Mouse (Mus musculus) spleen, postnatal 10 days (tissue): ENCODE data around the gene Rpa2.
"Not testable (repeated sequence)": the region's sequence is repeated elsewhere in the genome, so short reads cannot be mapped to it uniquely, and the experiment has no call there.

ENCODE experiments used
- DNase-seq, 2 experiments: peaks; one replicate each; pipeline ENCODE4 v3.0.0; 2021 to 2022; ENCODE audit warnings: low spot score in 2 of 2

The Rpa2 gene

DNA sequence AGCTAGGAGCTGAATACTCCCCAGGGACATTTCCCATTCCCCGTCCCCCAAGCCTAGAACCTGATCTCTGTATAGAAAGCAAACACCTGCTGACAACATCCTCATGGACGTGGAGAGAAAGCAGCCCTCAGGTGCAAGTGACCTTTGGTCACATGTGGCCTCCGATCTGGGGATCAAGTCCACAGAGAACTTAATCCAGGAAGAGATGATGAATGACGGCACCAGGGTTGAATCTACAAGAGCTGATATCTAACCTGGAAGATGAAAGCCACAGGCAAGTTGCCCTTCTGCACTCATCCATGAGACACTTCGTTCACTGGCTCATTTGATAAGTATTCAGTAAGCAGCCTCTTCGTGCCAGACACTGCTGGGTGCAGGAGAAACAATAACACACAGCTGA is 5.5 kb upstream of the Rpa2 start:
- no peak for DNase-seq

DNA sequence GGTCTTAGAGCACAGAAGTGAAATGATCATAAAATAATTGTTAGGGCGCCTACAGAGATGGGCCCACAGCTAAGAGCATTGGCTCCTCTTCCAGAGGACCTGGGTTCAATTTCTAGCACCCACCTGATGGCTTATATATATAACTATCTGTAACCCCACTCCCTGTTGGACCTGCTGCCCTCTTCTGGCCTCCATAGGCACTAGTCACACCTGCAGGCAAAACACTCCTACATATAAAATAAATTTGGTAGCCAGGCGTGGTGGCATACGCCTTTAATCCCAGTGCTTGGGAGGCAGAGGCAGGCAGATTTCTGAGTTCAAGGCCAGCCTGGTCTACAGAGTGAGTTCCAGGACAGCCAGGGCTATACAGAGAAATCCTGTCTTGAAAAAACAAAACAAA is 5.0 kb upstream of the Rpa2 start:
- not testable (repeated sequence) for DNase-seq

DNA sequence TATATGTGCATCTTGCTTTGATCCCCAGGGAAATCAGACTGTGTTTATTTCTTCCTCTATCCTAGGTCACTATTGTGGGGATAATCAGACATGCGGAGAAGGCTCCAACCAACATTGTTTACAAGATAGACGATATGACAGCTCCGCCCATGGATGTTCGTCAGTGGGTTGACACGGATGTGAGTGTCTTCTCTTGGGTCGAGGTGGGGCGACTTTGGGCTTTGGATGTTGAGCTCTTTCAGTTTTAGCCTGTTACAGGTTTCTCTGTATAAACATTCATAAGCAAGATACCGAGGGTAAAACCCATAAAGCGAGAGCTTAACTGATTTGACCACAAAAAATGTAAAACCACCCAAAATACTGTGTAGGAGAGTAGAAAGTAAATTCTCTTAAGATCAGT is 3.6 kb downstream of the Rpa2 start:
- no peak for DNase-seq

DNA sequence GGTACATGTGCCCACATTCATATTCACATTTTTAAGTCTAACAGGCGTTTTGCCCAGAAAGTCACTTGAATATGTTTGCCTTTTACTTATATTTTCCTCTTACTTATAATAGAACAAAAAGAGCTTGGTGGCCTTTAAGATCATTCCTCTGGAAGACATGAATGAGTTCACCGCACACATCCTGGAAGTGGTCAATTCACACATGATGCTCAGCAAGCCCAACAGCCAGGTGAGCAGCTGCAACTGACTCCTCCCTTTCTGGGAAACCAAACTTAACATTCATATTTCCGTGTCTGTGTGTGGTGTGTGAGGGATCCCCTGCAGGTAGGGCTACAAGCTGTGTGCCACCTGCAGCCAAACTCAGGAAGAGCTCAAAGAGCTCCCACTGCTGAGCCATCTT is 6.8 kb downstream of the Rpa2 start:
- DNase-seq, result no peak

DNA sequence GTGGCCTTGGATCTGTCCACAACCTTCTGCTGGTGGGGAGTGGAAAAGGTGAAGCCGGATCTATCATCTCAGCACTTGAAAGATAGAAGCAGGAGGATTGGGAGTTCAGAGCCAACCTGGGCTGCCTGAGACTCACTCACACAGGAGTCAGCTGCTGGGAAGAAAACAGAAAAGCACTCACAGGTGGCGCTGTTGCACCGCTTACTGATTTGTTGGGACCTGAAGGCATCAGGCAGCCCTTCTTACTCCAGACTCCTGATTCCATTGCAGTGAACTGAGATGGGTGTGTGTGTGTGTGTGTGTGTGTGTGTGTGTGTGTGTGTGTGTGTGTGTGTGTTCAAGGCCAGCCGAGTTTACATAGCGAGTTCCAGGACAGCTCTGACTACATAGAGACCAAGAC is 8.6 kb downstream of the Rpa2 start:
- peak; percentile 68 to 86 for DNase-seq

DNA sequence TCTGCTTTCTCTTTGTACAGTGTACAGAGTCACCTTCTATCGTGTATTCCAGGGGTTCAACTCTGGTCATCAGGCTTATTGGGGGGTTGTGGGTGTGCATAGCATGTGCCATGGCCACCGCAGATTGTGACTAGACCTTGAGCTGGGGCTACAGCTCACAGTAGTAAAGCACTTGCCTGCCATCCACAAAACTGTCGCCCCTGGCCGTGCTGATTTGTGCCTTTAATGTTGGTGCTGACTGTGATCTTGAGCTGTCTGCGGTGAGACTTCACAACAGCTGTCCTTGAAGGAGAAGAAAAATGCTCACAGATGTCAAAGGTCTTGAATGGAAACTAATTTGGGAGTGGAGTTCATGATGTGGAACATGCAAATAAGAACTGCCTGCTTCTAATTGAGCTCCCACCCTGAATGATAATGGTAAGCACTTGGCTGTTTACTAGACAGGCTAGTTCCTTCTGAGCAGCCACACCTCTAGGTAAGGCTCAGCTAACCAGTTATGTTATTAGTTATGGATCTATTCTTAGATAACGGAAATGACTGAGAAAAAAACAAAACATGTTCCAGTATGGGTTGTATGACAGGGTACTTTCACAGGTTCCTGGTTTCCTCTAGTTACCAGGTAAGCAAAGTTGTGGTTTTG is 10.6 kb downstream of the Rpa2 start:
- DNase-seq, result no peak

DNA sequence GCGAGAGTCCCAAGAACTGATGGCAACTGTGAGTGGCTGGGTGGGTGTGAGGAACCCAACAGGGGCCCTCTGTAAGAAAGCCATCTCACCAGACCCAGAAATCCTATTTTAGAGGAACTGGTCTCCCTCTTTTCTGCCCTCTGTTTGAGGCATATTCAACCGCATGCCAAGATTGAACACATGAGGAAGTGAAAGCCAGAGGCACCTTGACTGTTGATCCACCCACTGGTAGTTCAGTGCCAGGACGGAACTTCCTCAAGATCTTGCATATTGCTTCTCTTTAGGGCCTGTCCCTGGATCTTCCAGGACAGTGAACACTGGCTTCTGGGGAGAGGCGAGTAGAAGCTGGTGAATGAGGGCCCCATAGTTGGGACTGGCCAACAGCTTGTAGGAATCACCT is 12.2 kb downstream of the Rpa2 start:
- DNase-seq, result no peak

DNA sequence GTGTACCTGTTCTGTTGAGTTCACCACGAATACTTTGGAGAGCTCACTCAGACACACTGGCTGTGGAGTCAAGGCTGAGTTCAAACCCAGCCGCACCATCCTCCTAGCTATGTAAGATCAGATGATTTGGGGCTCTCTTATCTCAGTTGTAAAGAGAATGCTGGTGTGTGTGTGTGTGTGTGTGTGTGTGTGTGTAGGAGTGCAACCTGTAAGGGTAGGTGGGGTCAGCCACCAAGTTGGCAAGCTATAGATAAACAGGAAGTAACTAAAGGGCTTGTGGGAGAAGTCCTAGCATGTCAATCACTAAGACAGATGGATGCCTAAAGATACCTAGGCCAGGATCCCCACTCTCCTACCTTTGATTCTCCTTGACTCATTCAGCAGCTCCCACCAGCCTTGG is 15.6 kb downstream of the Rpa2 start:
- DNase-seq, result no peak

DNA sequence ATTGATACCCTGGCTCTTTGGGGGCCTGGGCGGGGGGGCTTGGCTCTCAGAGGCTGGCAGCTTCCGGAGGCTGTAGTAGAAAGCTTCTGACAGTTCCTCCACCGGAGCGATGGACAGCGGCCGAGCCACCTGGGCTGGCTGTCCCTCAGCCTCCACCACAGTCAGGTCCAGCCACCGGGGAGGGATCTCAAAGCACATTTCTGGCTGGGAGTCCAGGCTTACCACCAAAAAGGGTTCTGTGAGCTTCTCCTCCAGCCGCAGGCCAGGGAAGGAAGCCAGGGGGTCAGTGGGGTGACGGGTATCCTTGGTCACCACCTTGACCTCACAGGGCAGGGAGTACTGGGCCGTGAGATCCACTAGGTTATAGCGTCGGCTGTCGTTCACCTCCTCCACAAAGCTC is 17.1 kb downstream of the Rpa2 start:
- DNase-seq, result no peak

DNA sequence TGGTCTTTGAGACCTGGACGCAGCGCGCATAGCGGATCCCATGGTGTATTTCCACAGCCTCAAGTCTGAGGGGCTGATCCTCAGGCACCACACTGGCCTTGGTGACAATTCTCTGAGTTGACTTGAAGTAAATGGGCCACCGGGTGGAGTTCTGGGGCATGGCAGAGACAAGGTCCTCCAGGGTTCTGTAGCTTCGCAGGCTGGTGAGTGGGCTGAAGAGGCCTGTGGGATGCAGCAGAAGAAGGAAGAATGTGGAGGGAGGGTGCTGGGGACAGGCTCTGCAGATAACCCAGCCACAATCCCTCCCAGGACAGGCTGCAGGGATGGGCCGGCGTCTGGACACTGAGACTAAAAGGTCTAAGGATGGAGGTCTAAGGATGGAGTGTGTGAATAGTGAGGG is 21.6 kb downstream of the Rpa2 start:
- no peak for DNase-seq

DNA sequence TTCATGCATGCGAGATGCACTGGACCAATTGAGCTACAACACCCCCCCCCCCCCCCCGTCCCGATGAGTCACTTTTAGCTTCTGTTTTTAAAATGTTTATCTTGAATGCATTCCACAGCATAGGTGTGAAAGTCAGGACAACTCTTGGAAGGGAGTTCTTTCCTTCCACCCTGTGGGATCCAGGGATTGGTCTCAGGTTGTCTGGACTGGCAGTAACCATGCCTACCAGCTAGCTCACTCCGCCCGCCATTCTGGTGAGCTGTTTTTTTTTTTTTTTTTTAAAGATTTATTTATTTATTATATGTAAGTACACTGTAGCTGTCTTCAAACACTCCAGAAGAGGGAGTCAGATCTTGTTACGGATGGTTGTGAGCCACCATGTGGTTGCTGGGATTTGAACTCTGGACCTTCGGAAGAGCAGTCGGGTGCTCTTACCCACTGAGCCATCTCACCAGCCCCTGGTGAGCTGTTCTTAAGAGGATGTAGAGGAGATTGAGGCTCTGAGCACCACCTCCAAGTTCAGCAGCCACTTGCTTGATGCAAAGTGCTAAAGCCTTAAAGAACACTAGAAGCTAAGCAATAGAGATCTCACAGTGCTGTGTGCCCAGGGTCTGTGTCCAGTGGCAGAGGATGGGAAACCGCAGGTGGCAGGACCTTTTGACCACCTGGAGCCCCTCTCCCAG is 25.3 kb downstream of the Rpa2 start:
- not testable (repeated sequence) for DNase-seq

DNA sequence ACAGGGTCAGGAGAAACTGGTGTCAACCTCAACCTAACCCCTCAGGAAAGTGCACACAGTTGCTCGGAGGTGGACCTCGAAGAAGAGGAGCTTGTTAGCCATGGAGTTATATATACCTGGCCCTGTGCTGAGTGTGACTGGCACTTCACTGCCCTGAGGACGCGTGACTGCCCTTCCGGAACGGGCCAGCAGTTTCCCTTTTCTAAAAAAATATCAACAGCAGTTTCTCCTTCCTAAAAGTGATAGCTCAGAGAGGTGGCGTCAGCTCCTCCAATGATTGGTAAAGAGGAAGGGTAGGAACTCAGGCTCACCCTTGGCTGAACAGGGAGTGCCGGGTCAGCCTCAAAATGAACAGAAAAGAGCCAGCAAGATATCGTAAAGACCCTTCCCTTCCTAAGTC is 25.9 kb downstream of the Rpa2 start:
- DNase-seq, result peak in 1 of 2 experiments; percentile 53

DNA sequence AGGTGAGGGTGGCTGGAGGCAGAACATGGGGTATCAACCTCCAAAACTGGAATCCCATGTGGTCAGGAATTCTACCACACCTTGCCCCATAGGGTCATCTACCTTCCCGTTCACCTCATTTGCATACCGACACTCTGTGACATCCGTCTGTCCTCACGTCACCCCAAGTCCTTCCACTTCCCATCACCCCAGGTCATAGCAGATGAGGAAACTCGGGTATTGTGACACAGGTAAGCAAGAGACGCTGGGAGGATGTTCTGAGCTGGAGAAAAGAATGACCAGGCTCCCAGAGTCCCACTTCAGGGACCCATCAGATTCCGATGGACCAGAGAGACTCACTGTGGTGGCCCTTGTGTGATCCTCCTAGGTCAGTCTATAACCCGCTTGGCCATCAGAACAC is 26.6 kb downstream of the Rpa2 start:
- peak in 1 of 2 experiments; percentile 45 for DNase-seq

DNA sequence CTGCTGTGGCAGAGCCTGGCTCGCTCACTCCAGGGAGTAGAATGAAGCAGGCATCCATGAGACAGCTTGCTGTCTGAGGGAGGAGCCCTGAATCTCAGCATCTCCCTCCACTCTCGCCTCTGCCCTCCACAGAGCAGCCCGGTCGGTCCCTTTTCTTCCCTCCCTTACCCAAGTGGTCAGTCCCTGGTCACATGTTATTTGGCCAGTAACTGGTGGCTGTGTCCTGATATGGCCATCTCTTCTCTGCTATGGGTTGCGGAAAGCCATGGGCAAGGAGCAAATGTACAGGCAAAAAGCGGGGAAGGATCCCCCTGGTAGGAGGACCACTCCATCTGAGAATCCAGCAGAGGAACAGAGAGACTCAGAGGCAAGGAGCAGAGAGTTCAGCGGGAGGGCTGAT is 27.0 kb downstream of the Rpa2 start:
- no peak for DNase-seq

DNA sequence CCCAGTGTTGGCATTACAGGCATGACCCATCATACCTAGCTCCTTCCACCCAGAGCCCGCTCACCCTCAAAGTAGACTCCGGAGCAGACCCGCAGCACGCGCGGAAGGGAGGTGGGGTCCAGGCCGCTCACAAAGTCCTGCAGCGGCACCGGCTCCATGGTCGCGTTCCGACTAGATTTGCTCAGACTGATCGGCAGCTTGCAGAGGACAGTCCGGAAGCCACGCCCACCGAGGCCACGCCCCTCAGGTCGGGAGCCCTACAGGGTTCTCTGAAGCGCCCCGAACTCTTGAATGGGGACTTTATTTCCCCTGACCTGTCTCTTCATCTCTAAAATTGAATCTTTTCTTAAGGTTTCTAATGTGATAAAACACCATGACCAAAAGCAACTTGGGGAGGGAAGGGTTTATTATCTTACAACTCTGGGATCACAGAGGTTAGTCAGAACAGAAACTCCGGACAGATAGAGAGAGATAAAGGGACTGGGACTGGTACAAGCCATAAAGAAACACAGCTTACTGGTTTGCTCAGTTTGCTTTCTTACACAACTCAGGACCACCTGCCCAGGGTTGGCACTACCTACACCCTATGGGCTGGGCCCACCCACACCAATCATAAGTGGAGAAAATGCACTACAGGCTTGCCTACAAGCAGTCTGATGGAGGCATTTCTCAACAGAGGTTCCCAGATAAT is 28.2 kb downstream of the Rpa2 start, which contains the start of gene Themis2:
TSS of gene Themis2 (minus strand) at position 192 of the 691 bp plus-strand sequence.
- DNase-seq, result peak; percentile 92 to 97

DNA sequence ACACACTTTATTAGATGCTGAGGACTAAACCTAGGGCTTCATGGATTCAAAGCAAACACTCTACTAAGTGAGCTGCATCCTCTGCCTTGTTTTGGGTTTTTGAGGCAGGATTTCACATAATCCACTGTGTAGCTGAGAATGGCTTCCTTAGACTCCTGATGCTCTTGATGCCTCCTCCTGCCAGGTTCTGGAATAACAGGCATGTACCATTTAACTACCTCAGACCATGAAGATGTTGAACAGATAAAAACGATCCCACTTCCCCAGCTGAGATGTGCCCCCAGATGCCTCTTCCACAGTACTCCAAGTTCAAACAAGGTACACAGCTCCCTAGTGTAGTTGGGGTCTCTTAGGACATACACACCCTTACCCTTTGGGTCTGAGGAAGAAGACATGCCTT is 29.3 kb downstream of the Rpa2 start:
- DNase-seq, result no peak

DNA sequence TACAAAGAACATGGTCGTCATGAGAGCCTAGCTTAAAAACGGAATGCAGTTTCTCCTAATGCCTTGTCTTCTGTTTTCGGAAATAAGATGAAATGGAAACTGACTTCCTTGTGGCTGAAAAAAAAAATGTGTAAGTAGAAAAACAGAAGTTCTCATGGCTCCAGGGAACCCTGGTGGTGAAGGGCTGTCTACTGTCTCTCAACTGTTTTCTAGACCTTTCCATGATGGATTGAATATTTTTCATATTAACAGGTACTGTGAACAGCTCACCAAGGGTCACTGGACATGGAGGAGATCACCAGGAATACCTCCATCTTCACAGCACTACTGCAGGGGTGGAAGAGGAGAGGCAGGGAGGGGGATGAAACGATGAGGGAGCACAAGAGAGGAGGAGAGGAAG is 29.9 kb downstream of the Rpa2 start:
- no peak for DNase-seq

DNA sequence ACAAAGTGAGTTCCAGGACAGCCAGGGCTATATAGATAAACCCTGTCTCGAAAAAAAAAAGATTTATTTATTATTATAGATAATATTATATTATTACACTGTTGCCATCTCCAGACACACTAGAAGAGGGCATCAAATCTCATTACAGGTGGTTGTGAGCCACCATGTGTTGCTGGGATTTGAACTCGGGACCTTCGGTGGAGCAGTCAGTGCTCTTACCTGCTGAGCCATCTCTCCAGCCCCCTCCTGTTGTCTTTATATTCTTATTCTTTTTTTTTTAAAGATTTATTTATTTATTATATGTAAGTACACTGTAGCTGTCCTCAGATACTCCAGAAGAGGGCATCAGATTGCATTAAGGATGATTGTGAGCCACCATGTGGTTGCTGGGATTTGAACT is 30.5 kb downstream of the Rpa2 start:
- not testable (repeated sequence) for DNase-seq

DNA sequence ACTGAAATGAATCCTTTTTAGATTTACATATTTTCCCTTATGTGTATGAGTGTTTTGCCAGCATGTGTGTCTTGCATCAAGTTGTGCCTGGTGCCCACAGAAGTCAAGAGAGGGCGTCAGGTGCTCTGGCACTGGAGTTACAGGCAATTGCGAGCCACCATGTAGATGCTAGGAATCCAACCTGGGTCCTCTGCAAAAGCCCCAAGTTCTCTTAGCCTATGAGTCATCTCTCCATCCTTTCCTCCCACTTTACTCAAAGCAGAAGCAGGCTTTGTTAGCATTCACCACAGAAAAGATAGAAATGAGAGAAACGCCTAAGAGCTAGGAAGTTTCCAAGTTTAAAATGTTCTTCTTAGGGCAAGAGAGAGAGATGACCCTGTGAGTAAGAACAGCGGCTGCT is 31.7 kb downstream of the Rpa2 start:
- no peak for DNase-seq

DNA sequence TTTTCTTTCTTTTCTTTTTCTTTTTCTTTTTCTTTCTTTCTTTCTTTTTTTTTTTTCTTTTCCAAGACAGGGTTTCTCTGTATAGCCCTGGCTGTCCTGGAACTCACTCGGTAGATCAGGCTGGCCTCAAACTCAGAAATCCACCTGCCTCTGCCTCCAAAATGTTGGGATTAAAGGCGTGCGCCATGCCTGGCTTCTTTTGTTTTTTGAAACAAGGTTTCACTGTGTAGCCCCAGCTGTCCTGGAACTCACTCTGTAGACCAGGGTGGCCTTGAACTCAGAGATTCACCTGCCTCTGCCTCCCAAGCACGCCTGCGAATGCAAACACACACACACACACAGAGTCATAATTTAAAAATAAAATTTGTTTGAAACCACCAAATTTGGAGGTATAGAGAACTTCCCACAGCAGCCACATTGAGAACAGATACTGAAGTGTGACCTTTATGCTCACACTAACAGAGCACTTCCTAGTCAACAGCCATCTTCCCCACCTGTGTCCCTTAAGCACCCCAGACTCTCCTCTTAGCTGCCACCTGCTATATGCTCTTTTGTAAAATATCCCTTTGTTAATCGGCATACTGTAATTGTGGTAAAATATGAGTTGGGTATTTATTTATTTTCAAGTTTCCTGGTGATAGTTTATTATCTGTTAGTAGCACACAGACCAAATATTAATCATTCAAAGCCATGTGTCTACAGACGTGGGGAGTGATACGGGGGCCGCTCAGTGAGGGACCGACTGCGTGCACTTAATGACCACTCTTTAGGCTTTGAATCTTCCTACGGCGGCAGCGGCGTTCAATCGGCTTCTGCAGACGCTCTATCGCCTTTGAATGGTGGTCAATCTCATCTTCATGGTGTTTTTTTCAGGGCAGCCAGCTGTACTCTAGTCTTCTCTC is 33.3 kb downstream of the Rpa2 start:
- DNase-seq, result no peak

DNA sequence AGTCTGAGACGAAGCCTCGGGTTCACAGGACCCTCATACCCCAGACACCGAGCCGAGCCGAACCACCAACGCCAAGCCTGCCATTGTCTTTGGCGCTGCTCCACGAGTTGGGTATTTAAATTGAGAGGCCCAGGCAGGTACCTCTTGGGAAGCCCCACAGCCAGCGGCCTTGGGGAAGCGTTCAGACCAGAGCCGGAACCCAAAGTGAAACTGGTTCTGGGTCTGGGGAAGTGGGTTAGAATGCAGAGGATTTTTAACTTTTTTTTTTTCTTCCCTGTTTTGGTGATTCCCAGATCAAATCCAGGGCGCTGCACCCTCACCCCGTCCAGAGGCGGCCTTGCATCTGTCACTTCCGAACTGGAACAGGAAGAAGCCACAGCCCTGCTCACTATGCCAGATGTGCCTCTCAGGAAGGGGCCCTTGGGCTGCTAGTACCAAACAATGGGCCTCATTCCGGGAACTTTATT is 34.1 kb downstream of the Rpa2 start:
- peak; percentile 51 to 58 for DNase-seq

DNA sequence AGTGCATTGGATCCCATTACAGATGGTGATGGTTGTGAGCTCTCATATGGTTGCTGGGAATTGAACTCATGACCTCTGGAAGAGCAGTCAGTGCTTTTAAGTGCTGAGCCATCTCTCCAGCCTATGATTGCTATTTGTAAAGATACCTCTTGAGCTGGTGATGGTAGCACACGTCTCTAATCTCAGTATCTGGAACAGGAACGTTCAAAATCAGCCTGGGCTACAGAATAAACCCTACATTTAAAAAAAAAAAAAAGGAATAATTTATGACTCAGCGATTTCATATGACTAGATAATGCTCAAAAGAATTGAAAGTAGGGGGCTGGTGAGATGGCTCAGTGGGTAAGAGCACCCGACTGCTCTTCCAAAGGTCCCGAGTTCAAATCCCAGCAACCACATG is 35.1 kb downstream of the Rpa2 start:
- DNase-seq, result no peak
